Mouse (Mus musculus): Measurements from ENCODE around the gene Syne3.

DNA sequence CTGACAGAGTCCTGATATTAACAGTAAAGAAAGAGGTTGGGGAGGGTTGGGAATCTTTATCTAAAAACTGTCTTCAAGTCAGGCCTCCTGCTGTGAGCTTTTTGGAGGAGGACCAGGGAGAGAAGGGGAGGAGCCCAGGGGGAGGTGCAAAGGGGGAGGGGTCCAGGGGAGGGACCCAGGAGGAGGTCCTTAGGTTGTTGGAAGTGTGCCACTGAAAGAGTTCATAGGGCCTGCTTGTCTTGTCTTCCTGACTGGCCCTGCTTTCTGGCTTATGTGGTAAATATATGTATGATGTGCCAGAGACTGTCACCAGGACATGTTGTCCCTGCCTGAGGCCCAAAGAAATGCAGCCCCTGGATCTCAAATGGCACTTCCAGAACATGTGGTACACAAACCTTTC, 49.2 kb downstream of the Syne3 start:
- no peak for TF ChIP-seq EP300 (IDR thresholded peaks at IDR 0.05; ENCODE audit: low read depth)
- TF ChIP-seq CTCF (IDR thresholded peaks at IDR 0.05; ENCODE audit: low read depth): no peak

Data from heart, postnatal 0 days (tissue).